Mouse (Mus musculus) megakaryocyte, embryonic 14.5 days (primary cell): ENCODE results near the gene Ccdc124.

ENCODE experiments used
- FLI1 ChIP-seq: IDR thresholded peaks from 2 replicates; pipeline ENCODE4 v1.6.1; 2012; ENCODE audit warnings: low read length, inconsistent platforms, mixed read lengths
- GATA1 ChIP-seq: IDR thresholded peaks from 3 replicates; pipeline ENCODE4 v1.6.1; 2012; ENCODE audit warnings: mixed read lengths, low read length, inconsistent platforms, borderline replicate concordance

DNA sequence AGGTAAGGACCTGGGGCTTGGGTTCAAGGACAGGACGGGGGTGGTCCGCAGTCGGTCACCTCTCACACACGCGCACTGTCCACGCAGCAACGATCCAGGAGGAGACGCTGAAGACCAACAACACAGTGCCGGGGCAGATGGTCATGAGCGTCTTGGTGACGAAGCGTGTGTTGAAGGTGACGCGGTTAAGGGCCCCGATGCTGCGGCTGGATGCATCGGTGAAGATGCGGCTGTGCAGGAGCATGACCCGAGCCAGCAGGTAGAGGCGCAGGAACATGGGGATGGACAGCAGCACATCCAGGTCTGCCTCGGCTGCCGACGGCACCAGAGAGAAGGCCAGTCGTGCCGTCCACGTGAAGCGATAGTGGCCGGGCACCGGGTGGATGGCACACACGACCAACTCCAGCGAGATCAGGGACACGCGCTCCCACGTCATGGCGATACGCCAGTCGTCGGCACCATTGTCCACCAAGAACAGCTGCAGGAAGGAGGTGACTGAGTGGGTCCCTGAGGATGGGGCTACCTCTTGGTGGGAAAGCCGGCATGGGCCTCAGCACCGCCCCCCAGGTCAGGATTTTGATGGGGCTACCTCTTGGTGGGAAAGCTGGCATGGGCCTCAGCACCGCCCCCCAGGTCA, 21.0 kb downstream of the Ccdc124 start:
- TF ChIP-seq GATA1 (no peak), FLI1 (no peak)
